Mouse (Mus musculus) kidney, adult 2 months (tissue): Measurements from ENCODE around the gene Rnf225.

ENCODE experiments used
- CTCF ChIP-seq: fragments of 200-500 bp; conservative IDR thresholded peaks from 2 replicates; pipeline ENCODE4 v1.5.1; 2011; ENCODE audit warnings: low read depth, mild to moderate bottlenecking, control low read depth, low read length, moderate library complexity, mixed read lengths; ENCODE audit not compliant: insufficient read depth, insufficient read length
- POLR2A ChIP-seq: fragments of 200-500 bp; IDR thresholded peaks from one replicate; pipeline ENCODE4 v1.6.1; 2011; ENCODE audit warnings: low read depth, low read length, control low read depth

DNA sequence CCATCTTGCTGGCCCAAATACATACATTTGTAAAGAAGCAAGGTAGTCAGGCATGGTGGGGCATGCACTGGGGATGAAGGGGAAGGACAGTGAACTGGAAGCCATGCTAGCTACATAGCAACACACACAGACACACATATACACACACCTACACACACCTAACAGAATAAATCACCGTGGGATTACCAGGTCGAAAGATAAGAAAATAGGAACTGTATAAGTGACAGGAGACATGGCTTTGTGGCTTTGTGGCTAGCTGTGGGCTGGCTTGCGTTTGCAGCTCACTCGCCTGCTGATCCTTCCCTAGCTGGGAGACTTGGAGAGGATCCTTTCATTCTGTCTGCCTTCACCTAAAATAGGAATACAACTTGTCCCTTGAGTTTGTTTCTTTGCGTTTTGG lies 25.7 kb upstream of the Rnf225 start:
- TF ChIP-seq CTCF = no peak
- TF ChIP-seq POLR2A = no peak
